Mouse (Mus musculus): ENCODE measurements around the gene Srd5a2. TPM values are rescaled to one million over a fixed set of nuclear protein-coding genes. Genes with fewer than 3 reads are reported as not detected.

Gene Srd5a2
- total RNA-seq, 2 experiments from 2014 or later, result not detected

- no peak for DNase-seq
These were observed 61.8 kb downstream of the Srd5a2 start for GRCm38 (mm10) chr17:73985936-73986335.

- no peak for DNase-seq
These were observed 63.2 kb downstream of the Srd5a2 start for GRCm38 (mm10) chr17:73984508-73984907.

GRCm38 (mm10) chr17:73982871-73983270 lies 64.8 kb downstream of the Srd5a2 start:
- no peak for DNase-seq

- no peak for DNase-seq
These were observed 71.7 kb downstream of the Srd5a2 start for GRCm38 (mm10) chr17:73976066-73976465.

- DNase-seq, result no peak
These were observed 75.1 kb downstream of the Srd5a2 start for GRCm38 (mm10) chr17:73972648-73973047.

GRCm38 (mm10) chr17:73971291-73971690 lies 76.4 kb downstream of the Srd5a2 start:
- DNase-seq, result no peak

- DNase-seq, result peak; percentile 90 to 94
These were observed 77.2 kb downstream of the Srd5a2 start for GRCm38 (mm10) chr17:73970361-73971027.

Other genes with a start within 250 kb of the Srd5a2 start
- 1 to 10 TPM; 2.8 to 5.3 TPM for gene Ehd3, start 243.8 kb downstream of the Srd5a2 start, total RNA-seq (2021)
- gene Xdh, start 97.7 kb downstream of the Srd5a2 start, total RNA-seq (2021), result 100 to 1,000 TPM; 131 to 165 TPM
- gene Memo1, start 247.6 kb upstream of the Srd5a2 start, total RNA-seq (2021), result 10 to 100 TPM; 57.4 to 63.2 TPM

All from heart, adult 18-20 months (tissue).